Mouse (Mus musculus): ENCODE results near the gene Ang. TPM values are rescaled to one million over a fixed set of nuclear protein-coding genes. Genes with fewer than 3 reads are reported as not detected.

Gene Ang
- total RNA-seq, 2 experiments from 2014 or later = 2.2 to 3.3 TPM

GRCm38 (mm10) chr14:51088970-51089673, 1.8 kb upstream of the Ang start:
- peak; percentile 97 for DNase-seq

GRCm38 (mm10) chr14:51089674-51090076, 1.3 kb upstream of the Ang start:
- DNase-seq = peak; percentile 24

GRCm38 (mm10) chr14:51090077-51090781, 721 bp upstream of the Ang start:
- DNase-seq = peak; percentile 89

- no peak for DNase-seq
Observed at GRCm38 (mm10) chr14:51092073-51092620, 1.2 kb downstream of the Ang start.

GRCm38 (mm10) chr14:51093496-51093895, 2.5 kb downstream of the Ang start:
- DNase-seq = no peak

- no peak for DNase-seq
Observed at GRCm38 (mm10) chr14:51094096-51094875, 3.3 kb downstream of the Ang start.

GRCm38 (mm10) chr14:51094921-51095320, 4.0 kb downstream of the Ang start:
- no peak for DNase-seq

- no peak for DNase-seq
Observed at GRCm38 (mm10) chr14:51095736-51096524, 5.0 kb downstream of the Ang start.

GRCm38 (mm10) chr14:51098300-51098699, 7.3 kb downstream of the Ang start:
- peak; percentile 84 for DNase-seq

- no peak for DNase-seq
Observed at GRCm38 (mm10) chr14:51098921-51099320, 8.0 kb downstream of the Ang start.

GRCm38 (mm10) chr14:51101284-51101683, 10.3 kb downstream of the Ang start:
- DNase-seq = no peak

GRCm38 (mm10) chr14:51103217-51103616, 12.3 kb downstream of the Ang start:
- peak; percentile 81 for DNase-seq

GRCm38 (mm10) chr14:51104366-51104765, 13.4 kb downstream of the Ang start:
- no peak for DNase-seq

GRCm38 (mm10) chr14:51106449-51106967, 15.6 kb downstream of the Ang start:
- DNase-seq = no peak

- DNase-seq = peak; percentile 62
Observed at GRCm38 (mm10) chr14:51111966-51112365, 21.0 kb downstream of the Ang start.

- DNase-seq = no peak
Observed at GRCm38 (mm10) chr14:51113476-51113875, 22.5 kb downstream of the Ang start.

- DNase-seq = no peak
Observed at GRCm38 (mm10) chr14:51113916-51114560, 23.1 kb downstream of the Ang start, which contains the start of gene Eddm3b. Gene Eddm3b, plus strand, starts transcription at chr14:51114426.

GRCm38 (mm10) chr14:51125684-51126083, 34.7 kb downstream of the Ang start:
- no peak for DNase-seq

GRCm38 (mm10) chr14:51127648-51128258, 36.8 kb downstream of the Ang start:
- no peak for DNase-seq

GRCm38 (mm10) chr14:51128775-51129623, 38.0 kb downstream of the Ang start:
- DNase-seq = no peak

Measured in heart, postnatal 4 days (tissue).